Mouse (Mus musculus) bone marrow, adult 2 months (tissue): ENCODE measurements at regions not wholly inside any gene's neighbourhood (a gene's known extent, or its start where the extent isn't known, plus 50 kb on each side); places are given as distances from the start of the nearest gene placed in this dataset.

ENCODE experiments used
- H3K27ac ChIP-seq: fragments of 200-500 bp; 2 replicates; pipeline ENCODE4 v1.5.1; 2012; ENCODE audit warnings: low read depth, mild to moderate bottlenecking, control low read depth, inconsistent platforms, low read length; ENCODE audit not compliant: control insufficient read depth, poor library complexity, insufficient read depth
- H3K4me1 ChIP-seq: fragments of 200-500 bp; 2 replicates; pipeline ENCODE4 v1.6.1; 2011; ENCODE audit warnings: low read length; ENCODE audit not compliant: control insufficient read depth, insufficient read depth
- H3K4me3 ChIP-seq: fragments of 200-500 bp; replicated peaks from 2 replicates; pipeline ENCODE3; 2011; ENCODE audit warnings: mild to moderate bottlenecking, low read depth, low read length, control low read depth; ENCODE audit not compliant: control insufficient read depth
- CTCF ChIP-seq: fragments of 200-500 bp; IDR thresholded peaks from 2 replicates; pipeline ENCODE4 v1.5.1; 2011; ENCODE audit warnings: low read length, control low read depth; ENCODE audit not compliant: control insufficient read depth, insufficient read depth
- POLR2A ChIP-seq: fragments of 200-500 bp; IDR thresholded peaks from 2 replicates; pipeline ENCODE4 v1.6.1; 2011; ENCODE audit warnings: low read depth, mild to moderate bottlenecking, control low read depth, low read length, borderline replicate concordance; ENCODE audit not compliant: control insufficient read depth
- WGBS: fragments of 180-500 bp; shearing (Covaris S2); methylation state at CpG from one replicate; pipeline ENCODE4 v1.1.7; 2018; 5-methylcytosine and 5-hydroxymethylcytosine counted together

DNA sequence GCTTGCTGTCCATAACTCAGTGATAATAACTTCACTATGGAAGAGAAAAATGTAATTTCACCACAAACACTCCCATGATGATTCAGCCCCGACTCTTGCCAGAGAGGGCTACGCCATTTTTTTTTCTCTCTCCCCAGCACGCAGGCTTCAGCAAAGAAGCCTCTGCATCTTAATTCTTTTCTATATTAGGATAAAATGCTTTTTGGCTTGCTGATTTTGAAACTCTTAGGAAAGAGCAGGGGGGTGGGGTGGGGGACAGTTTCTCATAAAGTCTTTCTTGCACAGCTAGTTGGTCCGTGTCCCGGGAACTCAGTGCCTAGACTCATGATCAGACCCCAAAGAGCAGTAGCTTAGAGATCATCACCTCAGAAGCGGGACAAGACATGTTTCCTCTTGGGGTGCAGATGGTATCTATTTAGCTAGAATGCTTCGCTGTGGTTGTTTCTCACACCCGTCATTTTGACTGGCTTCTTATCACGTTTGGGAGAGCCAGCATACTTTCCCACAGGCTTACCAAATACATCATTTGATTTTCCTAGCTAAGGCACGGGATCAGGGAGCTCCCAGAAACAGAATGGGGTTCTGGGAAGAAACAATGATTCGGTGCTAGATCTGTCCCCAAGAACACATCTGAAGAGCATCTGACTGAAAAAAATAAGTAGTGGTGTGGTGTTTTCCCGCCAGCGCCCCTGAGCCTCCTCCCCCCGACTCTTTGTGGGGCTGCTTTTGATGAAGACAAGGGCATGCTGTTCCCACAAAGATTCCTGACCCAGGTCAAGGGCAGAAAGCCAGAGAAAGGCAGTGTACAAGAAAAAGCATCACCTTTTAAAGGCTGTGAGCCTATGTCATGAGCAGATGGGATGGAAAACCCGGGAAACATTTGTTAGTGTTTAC is 483.6 kb upstream of the Id4 start:
- Histone ChIP-seq H3K4me1 (no peaks in the 10 kb centered on the region), H3K27ac (no peak overlapping the region), H3K4me3 (no peak overlapping the region)
- TF ChIP-seq POLR2A (no peak), CTCF (no peak)
- 73% methylated on average over 15 of the region's 15 CpGs for WGBS

DNA sequence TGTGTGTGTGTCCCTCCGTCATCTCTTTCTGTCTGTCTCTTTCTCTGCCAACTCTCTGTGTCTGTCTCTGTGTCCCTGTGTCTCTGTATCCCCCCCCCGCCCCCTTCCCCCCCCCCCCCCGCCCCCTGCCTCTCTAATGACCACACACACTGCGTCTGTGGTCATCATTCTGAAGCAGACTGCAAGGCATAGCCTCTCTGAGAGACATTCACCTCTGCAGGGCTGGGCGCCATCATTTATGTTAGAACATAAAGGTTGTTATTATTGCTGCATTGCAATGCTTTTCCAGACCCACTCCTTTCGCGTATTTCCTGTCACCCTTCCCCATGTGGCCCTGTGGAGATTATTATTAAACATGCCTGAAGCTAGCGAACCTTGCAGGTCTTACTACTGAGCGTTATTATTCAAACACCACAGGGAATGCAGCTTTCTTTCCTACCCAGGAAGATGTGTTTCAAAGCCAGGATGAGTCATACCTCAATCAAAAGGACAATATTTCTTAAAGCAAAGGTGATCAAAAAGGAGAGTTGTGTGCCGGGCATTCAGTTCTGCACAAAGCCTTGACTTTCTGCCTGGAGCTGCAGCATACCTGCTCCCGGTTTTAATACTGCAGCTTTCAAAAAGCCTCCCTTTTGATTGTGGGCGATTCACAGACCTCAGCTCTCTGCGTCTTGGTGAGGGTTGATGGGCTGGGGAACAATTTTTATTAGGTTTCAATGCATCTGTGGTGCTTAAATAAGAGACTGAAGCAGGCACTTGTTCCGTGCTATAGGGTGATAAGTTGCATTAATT is 482.6 kb upstream of the Id4 start:
- H3K4me1 ChIP-seq: no peaks in the 10 kb centered on the region
- no peak overlapping the region for H3K27ac ChIP-seq
- no peak for TF ChIP-seq CTCF
- TF ChIP-seq POLR2A: no peak
- no peak overlapping the region for H3K4me3 ChIP-seq
- whole genome bisulfite sequencing: 76% methylated on average over 11 of the region's 14 CpGs

DNA sequence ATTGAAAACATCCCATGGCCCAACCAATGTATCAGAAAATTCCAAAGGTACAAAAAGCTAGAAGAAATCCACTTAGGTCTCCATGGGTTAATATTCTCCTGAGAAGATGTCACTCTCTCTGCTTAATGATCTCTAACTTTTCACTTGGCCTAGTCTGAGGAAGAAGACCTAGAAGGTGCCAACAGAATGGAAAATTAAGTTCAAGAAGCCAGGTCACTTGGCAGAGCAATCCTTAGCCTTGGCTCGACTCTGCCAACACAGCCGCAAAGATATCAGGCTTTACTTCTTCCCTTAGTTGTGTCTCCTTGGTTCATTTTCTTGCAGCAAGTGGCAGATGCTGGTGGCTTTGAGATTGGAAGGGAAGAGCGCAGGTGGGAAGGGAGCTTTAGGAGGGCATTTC is 476.6 kb upstream of the Id4 start:
- H3K4me1 ChIP-seq: no peaks in the 10 kb centered on the region
- H3K27ac ChIP-seq: no peak overlapping the region
- WGBS: 79% methylated on average over 3 of the region's 3 CpGs
- TF ChIP-seq POLR2A (no peak), CTCF (no peak)
- H3K4me3 ChIP-seq: no peak overlapping the region

DNA sequence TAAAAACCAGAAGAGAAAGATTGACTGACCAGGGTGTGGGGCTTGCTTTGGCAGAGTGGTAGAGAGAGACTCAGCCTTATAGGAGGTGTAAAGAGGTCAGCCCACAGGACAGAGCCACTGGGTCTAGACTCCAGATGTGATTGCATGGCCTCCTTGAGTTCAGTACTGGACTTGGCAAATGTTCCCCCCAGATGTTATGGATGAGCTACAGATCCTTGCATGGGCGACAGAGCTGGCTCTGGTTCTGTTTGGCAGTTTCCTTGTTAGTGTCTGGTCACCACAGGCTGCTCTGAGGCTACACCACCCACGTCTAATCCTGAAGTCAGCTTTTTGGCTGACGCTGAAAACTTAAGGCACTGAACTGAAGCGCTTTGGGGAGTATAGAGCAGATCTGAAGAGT is 463.2 kb upstream of the Id4 start:
- no peak overlapping the region for H3K27ac ChIP-seq
- H3K4me1 ChIP-seq: no peaks in the 10 kb centered on the region
- WGBS: 67% methylated on average over 4 of the region's 4 CpGs

DNA sequence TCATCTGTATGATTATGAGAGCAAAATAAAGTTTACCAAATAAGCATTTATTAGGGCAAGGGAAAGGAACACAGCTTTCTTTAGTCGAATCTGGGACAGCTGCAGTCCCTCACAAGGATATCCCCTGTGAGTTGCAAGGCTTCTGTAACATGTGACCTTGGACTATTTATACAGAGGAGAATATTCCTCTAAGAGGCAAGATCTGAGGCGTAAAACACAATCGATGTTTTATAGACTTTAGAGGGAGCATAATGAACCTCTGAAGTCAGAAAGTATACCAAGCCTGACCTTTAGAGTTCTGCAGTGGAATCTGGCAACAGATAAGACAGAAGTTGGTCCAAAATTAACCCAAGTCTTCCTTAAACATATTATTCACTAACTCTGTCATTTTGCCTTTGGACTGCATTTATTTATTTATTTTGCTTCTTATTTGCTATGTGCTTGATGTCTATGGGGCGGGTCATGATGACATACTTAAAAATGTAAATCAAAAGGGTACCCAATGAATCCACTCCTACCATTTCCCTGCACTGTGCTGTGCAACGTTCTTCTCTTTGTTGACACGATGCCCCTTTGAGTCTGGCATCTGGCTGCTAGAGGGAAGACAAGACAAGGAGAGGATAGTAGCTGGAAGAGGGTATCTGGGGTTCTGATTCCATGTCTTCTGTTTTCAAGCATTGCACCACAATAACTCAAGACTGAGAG is 449.2 kb upstream of the Id4 start:
- 78% methylated on average over 6 of the region's 6 CpGs for WGBS
- no peak overlapping the region for H3K27ac ChIP-seq
- TF ChIP-seq CTCF: no peak
- TF ChIP-seq POLR2A: no peak
- H3K4me3 ChIP-seq: no peak overlapping the region
- no peaks in the 10 kb centered on the region for H3K4me1 ChIP-seq

More for the DNA sequence above, 463.2 kb upstream of the Id4 start:
- TF ChIP-seq POLR2A (no peak), CTCF (no peak)
- H3K4me3 ChIP-seq: no peak overlapping the region

DNA sequence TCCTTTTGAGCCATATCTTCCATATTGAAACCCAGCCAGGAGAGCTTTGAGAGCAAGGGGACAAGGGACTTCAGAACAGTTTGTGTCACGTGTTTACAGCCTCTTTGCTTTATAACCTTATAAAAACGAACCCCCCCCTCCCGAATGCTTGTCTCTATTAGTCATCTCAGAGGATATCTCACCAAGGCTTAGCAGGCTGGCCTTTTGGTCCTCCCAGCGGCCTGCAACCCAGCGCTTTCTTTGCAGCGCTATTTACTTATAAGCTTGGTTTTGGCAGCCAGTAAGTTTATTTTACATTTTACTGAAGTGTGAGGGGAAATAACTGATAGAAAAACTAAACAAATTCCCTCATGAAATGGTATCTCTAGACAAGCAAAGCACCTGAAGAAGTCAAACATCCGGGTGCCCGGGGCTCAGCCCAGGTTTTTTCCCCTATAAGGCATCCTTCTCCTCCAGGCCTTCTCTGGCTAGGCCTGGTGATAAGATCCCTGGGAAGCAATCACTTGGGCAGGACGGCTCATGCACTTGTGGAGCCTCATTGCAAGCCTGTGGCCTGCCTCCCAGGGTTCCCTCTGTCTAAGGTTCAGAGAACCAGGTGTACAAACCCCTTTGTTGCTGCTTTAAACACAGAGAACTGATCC is 442.0 kb upstream of the Id4 start:
- Histone ChIP-seq H3K4me3 (no peak overlapping the region), H3K4me1 (no peaks in the 10 kb centered on the region), H3K27ac (no peak overlapping the region)
- no peak for TF ChIP-seq POLR2A
- TF ChIP-seq CTCF: no peak
- 69% methylated on average over 9 of the region's 9 CpGs for WGBS

DNA sequence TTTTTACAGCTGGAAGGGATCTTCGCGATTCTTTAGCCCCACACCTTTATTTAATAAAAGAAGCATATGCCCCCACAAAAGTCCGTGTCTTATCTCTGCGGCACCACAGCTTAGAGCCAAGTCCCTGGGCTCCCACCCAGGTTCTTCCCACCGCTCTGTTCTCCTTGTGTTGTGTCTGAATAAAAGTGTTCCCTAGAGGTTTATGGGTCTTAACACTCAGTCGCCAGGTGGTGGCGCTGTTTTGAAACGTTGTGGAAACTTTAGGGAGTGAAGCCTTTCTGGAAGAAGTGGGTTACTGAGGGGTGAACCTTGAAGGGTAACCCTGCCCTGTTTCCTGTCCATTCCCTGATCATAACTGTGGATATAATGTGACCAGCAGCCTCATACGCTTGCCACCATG is 424.5 kb upstream of the Id4 start:
- H3K4me1 ChIP-seq: no peaks in the 10 kb centered on the region
- WGBS: 40% methylated on average over 9 of the region's 9 CpGs
- TF ChIP-seq CTCF: no peak
- no peak for TF ChIP-seq POLR2A
- no peak overlapping the region for H3K4me3 ChIP-seq
- H3K27ac ChIP-seq: no peak overlapping the region

DNA sequence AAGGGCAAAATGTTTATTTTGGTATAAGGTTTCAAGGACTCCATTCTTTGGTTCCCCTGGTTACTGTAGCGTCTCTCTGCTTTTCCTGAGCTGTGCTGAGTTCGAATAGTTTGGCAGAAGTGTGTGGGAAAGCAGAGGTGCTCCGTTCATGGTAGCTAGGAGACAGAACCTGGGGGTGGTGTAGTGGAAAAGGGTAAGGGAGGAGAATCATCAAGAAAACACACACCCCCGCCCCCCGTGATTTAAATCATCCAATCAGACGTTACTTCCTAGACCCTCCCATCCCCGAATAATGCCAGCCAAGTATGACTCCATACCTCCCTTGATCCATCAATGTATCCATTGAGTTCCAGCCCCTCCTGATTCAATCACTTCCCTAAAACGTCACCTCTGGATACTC is 418.6 kb upstream of the Id4 start:
- H3K27ac ChIP-seq: no peak overlapping the region
- H3K4me1 ChIP-seq: no peaks in the 10 kb centered on the region
- TF ChIP-seq POLR2A: no peak
- TF ChIP-seq CTCF: no peak
- H3K4me3 ChIP-seq: no peak overlapping the region
- 69% methylated on average over 8 of the region's 8 CpGs for WGBS
